Mouse (Mus musculus): ENCODE measurements around the gene Erlin1. TPM values are rescaled to one million over a fixed set of nuclear protein-coding genes. Genes with fewer than 3 reads are reported as not detected.

Gene Erlin1
- polyA plus RNA-seq, 1 experiment from 2014 or later = 16.3 TPM

- Histone ChIP-seq H3K9me3 (ENCODE audit: control insufficient read depth, low read length) (no peaks in the 10 kb centered on the region), H3K9ac (replicated peaks; ENCODE audit: low read length) (no peak overlapping the region), H3K4me2 (ENCODE audit: low read length) (no peak overlapping the region), H3K27me3 (ENCODE audit: control insufficient read depth, insufficient read depth, low read length) (no peaks in the 10 kb centered on the region), H3K4me3 (replicated peaks; ENCODE audit: low read depth, low read length) (no peak overlapping the region), H3K36me3 (ENCODE audit: control insufficient read depth, insufficient read depth, low read length) (no peaks in the 10 kb centered on the region), H3K4me1 (ENCODE audit: control insufficient read depth, insufficient read depth, low read length) (no peaks in the 10 kb centered on the region), H3K27ac (replicated peaks; ENCODE audit: low read depth, low read length) (no peak overlapping the region)
- 94% methylated on average over 4 of the region's 4 CpGs for WGBS
- no peak for DNase-seq
- no peak for ATAC-seq (ENCODE audit: low FRiP score, low TSS enrichment)
Measured at GRCm38 (mm10) chr19:44021502-44021901, 48.1 kb downstream of the Erlin1 start.

GRCm38 (mm10) chr19:44019739-44020138 is 49.8 kb downstream of the Erlin1 start:
- 68% methylated on average over 7 of the region's 7 CpGs for WGBS
- Histone ChIP-seq H3K36me3 (ENCODE audit: control insufficient read depth, insufficient read depth, low read length) (no peaks in the 10 kb centered on the region), H3K27ac (replicated peaks; ENCODE audit: low read depth, low read length) (no peak overlapping the region), H3K4me1 (ENCODE audit: control insufficient read depth, insufficient read depth, low read length) (no peaks in the 10 kb centered on the region), H3K4me2 (ENCODE audit: low read length) (no peak overlapping the region), H3K27me3 (ENCODE audit: control insufficient read depth, insufficient read depth, low read length) (no peaks in the 10 kb centered on the region), H3K4me3 (replicated peaks; ENCODE audit: low read depth, low read length) (no peak overlapping the region), H3K9me3 (ENCODE audit: control insufficient read depth, low read length) (no peaks in the 10 kb centered on the region), H3K9ac (replicated peaks; ENCODE audit: low read length) (no peak overlapping the region)
- no peak for DNase-seq
- ATAC-seq (ENCODE audit: low FRiP score, low TSS enrichment) = no peak

GRCm38 (mm10) chr19:44013862-44014261 is 55.7 kb downstream of the Erlin1 start:
- Histone ChIP-seq H3K4me1 (ENCODE audit: control insufficient read depth, insufficient read depth, low read length) (no peaks in the 10 kb centered on the region), H3K4me3 (replicated peaks; ENCODE audit: low read depth, low read length) (no peak overlapping the region), H3K27ac (replicated peaks; ENCODE audit: low read depth, low read length) (no peak overlapping the region), H3K9ac (replicated peaks; ENCODE audit: low read length) (no peak overlapping the region), H3K27me3 (ENCODE audit: control insufficient read depth, insufficient read depth, low read length) (no peaks in the 10 kb centered on the region), H3K9me3 (ENCODE audit: control insufficient read depth, low read length) (no peaks in the 10 kb centered on the region), H3K4me2 (ENCODE audit: low read length) (no peak overlapping the region), H3K36me3 (ENCODE audit: control insufficient read depth, insufficient read depth, low read length) (no peaks in the 10 kb centered on the region)
- ATAC-seq (ENCODE audit: low FRiP score, low TSS enrichment) (no peak), DNase-seq (no peak)
- WGBS = 83% methylated on average over 6 of the region's 6 CpGs

GRCm38 (mm10) chr19:44008784-44009183 is 60.8 kb downstream of the Erlin1 start:
- H3K36me3 ChIP-seq (ENCODE audit: control insufficient read depth, insufficient read depth, low read length) = no peaks in the 10 kb centered on the region
- ATAC-seq (ENCODE audit: low FRiP score, low TSS enrichment) (no peak), DNase-seq (peak; percentile 5)
- no peaks in the 10 kb centered on the region for H3K27me3 ChIP-seq (ENCODE audit: control insufficient read depth, insufficient read depth, low read length)
- H3K9ac ChIP-seq (replicated peaks; ENCODE audit: low read length) = no peak overlapping the region
- no peak overlapping the region for H3K4me3 ChIP-seq (replicated peaks; ENCODE audit: low read depth, low read length)
- no peaks in the 10 kb centered on the region for H3K4me1 ChIP-seq (ENCODE audit: control insufficient read depth, insufficient read depth, low read length)
- WGBS = 87% methylated on average over 15 of the region's 15 CpGs
- no peak overlapping the region for H3K4me2 ChIP-seq (ENCODE audit: low read length)
- H3K27ac ChIP-seq (replicated peaks; ENCODE audit: low read depth, low read length) = no peak overlapping the region
- no peaks in the 10 kb centered on the region for H3K9me3 ChIP-seq (ENCODE audit: control insufficient read depth, low read length)

GRCm38 (mm10) chr19:44007186-44007585 is 62.4 kb downstream of the Erlin1 start:
- WGBS = 48% methylated on average over 12 of the region's 12 CpGs
- no peak overlapping the region for H3K4me2 ChIP-seq (ENCODE audit: low read length)
- no peaks in the 10 kb centered on the region for H3K36me3 ChIP-seq (ENCODE audit: control insufficient read depth, insufficient read depth, low read length)
- no peak overlapping the region for H3K27ac ChIP-seq (replicated peaks; ENCODE audit: low read depth, low read length)
- no peak for ATAC-seq (ENCODE audit: low FRiP score, low TSS enrichment)
- no peaks in the 10 kb centered on the region for H3K4me1 ChIP-seq (ENCODE audit: control insufficient read depth, insufficient read depth, low read length)
- H3K9ac ChIP-seq (replicated peaks; ENCODE audit: low read length) = no peak overlapping the region
- DNase-seq = peak; percentile 3
- no peak overlapping the region for H3K4me3 ChIP-seq (replicated peaks; ENCODE audit: low read depth, low read length)
- H3K27me3 ChIP-seq (ENCODE audit: control insufficient read depth, insufficient read depth, low read length) = no peaks in the 10 kb centered on the region
- H3K9me3 ChIP-seq (ENCODE audit: control insufficient read depth, low read length) = no peaks in the 10 kb centered on the region

GRCm38 (mm10) chr19:44005025-44005424 is 64.6 kb downstream of the Erlin1 start:
- no peak overlapping the region for H3K4me2 ChIP-seq (ENCODE audit: low read length)
- H3K9ac ChIP-seq (replicated peaks; ENCODE audit: low read length) = no peak overlapping the region
- 80% methylated on average over 4 of the region's 4 CpGs for WGBS
- no peaks in the 10 kb centered on the region for H3K36me3 ChIP-seq (ENCODE audit: control insufficient read depth, insufficient read depth, low read length)
- no peaks in the 10 kb centered on the region for H3K27me3 ChIP-seq (ENCODE audit: control insufficient read depth, insufficient read depth, low read length)
- H3K9me3 ChIP-seq (ENCODE audit: control insufficient read depth, low read length) = no peaks in the 10 kb centered on the region
- ATAC-seq (ENCODE audit: low FRiP score, low TSS enrichment) = no peak
- no peak for DNase-seq
- no peak overlapping the region for H3K4me3 ChIP-seq (replicated peaks; ENCODE audit: low read depth, low read length)
- no peak overlapping the region for H3K27ac ChIP-seq (replicated peaks; ENCODE audit: low read depth, low read length)
- no peaks in the 10 kb centered on the region for H3K4me1 ChIP-seq (ENCODE audit: control insufficient read depth, insufficient read depth, low read length)

GRCm38 (mm10) chr19:44004261-44004660 is 65.3 kb downstream of the Erlin1 start:
- Histone ChIP-seq H3K27ac (replicated peaks; ENCODE audit: low read depth, low read length) (no peak overlapping the region), H3K4me3 (replicated peaks; ENCODE audit: low read depth, low read length) (no peak overlapping the region), H3K27me3 (ENCODE audit: control insufficient read depth, insufficient read depth, low read length) (no peaks in the 10 kb centered on the region), H3K36me3 (ENCODE audit: control insufficient read depth, insufficient read depth, low read length) (no peaks in the 10 kb centered on the region), H3K9me3 (ENCODE audit: control insufficient read depth, low read length) (no peaks in the 10 kb centered on the region), H3K9ac (replicated peaks; ENCODE audit: low read length) (no peak overlapping the region), H3K4me2 (ENCODE audit: low read length) (no peak overlapping the region), H3K4me1 (ENCODE audit: control insufficient read depth, insufficient read depth, low read length) (no peaks in the 10 kb centered on the region)
- DNase-seq = no peak
- 92% methylated on average over 2 of the region's 2 CpGs for WGBS
- no peak for ATAC-seq (ENCODE audit: low FRiP score, low TSS enrichment)

GRCm38 (mm10) chr19:44000720-44001119 is 68.9 kb downstream of the Erlin1 start:
- no peak overlapping the region for H3K9ac ChIP-seq (replicated peaks; ENCODE audit: low read length)
- no peak for ATAC-seq (ENCODE audit: low FRiP score, low TSS enrichment)
- no peaks in the 10 kb centered on the region for H3K4me1 ChIP-seq (ENCODE audit: control insufficient read depth, insufficient read depth, low read length)
- no peak overlapping the region for H3K27ac ChIP-seq (replicated peaks; ENCODE audit: low read depth, low read length)
- H3K4me3 ChIP-seq (replicated peaks; ENCODE audit: low read depth, low read length) = no peak overlapping the region
- H3K4me2 ChIP-seq (ENCODE audit: low read length) = no peak overlapping the region
- H3K36me3 ChIP-seq (ENCODE audit: control insufficient read depth, insufficient read depth, low read length) = no peaks in the 10 kb centered on the region
- H3K9me3 ChIP-seq (ENCODE audit: control insufficient read depth, low read length) = no peaks in the 10 kb centered on the region
- no peaks in the 10 kb centered on the region for H3K27me3 ChIP-seq (ENCODE audit: control insufficient read depth, insufficient read depth, low read length)
- WGBS = 72% methylated on average over 5 of the region's 5 CpGs
- DNase-seq = no peak

GRCm38 (mm10) chr19:44000061-44000460 is 69.5 kb downstream of the Erlin1 start:
- H3K9me3 ChIP-seq (ENCODE audit: control insufficient read depth, low read length) = no peaks in the 10 kb centered on the region
- DNase-seq (no peak), ATAC-seq (ENCODE audit: low FRiP score, low TSS enrichment) (no peak)
- 82% methylated on average over 1 of the region's 1 CpGs for WGBS
- no peak overlapping the region for H3K4me2 ChIP-seq (ENCODE audit: low read length)
- H3K27me3 ChIP-seq (ENCODE audit: control insufficient read depth, insufficient read depth, low read length) = no peaks in the 10 kb centered on the region
- H3K4me3 ChIP-seq (replicated peaks; ENCODE audit: low read depth, low read length) = no peak overlapping the region
- no peaks in the 10 kb centered on the region for H3K36me3 ChIP-seq (ENCODE audit: control insufficient read depth, insufficient read depth, low read length)
- no peak overlapping the region for H3K27ac ChIP-seq (replicated peaks; ENCODE audit: low read depth, low read length)
- H3K9ac ChIP-seq (replicated peaks; ENCODE audit: low read length) = no peak overlapping the region
- no peaks in the 10 kb centered on the region for H3K4me1 ChIP-seq (ENCODE audit: control insufficient read depth, insufficient read depth, low read length)
